Mouse (Mus musculus): ENCODE measurements around the gene Olfr142. TPM values are rescaled to one million over a fixed set of nuclear protein-coding genes. Genes with fewer than 3 reads are reported as not detected.
"Not testable (repeated sequence)": the region's sequence is repeated elsewhere in the genome, so short reads cannot be mapped to it uniquely, and the experiment has no call there.

Olfr142 gene
- total and polyA plus RNA-seq, 3 experiments, result not detected

DNA sequence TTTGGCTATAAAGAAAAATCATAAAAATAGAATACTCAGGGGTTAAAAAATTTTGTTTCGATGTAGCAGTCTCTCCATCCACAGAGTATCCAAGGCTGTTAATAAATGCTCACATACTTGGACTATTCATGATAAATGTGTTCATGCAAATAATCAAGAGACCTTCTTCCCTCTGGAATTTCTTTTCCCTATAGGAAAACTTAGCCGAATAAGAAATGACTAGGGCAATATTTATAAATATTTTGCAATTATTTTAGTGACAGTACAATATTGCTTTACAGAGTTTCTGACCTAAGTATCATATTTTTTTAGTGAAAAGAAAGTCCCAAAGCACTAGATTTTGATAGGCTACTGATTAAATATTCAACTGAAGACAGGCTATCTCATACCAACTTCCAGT is 13.5 kb upstream of the Olfr142 start, which contains the start of gene Olfr1271:
Gene Olfr1271 (minus strand): TSS at position 101 of the 400 bp plus-strand sequence.
- H3K4me3 ChIP-seq (replicated peaks in 1 of 3; ENCODE audit: low read depth in 2 of 3, low read length in 2 of 3, poor library complexity in 1 of 3), result no peak within 1 kb of the TSS
- DNase-seq (ENCODE audit: extremely low read depth), result no peak
- H3K9ac ChIP-seq (ENCODE audit: insufficient read depth, low read depth), result no peak within 1 kb of the TSS
- no peaks in the 10 kb centered on the region for H3K4me1 ChIP-seq (ENCODE audit: control insufficient read depth in 1 of 2, insufficient read depth in 2 of 2)
- no peaks in the 10 kb centered on the region for H3K36me3 ChIP-seq (replicated peaks in 1 of 2; ENCODE audit: control insufficient read depth in 1 of 2, insufficient read depth in 1 of 2, low read length in 1 of 2)
- H3K4me2 ChIP-seq (ENCODE audit: insufficient read depth, low read depth, poor library complexity, severe bottlenecking), result no peak within 1 kb of the TSS
- H3K9me3 ChIP-seq (replicated peaks; ENCODE audit: low read length), result no peaks in the 10 kb centered on the region
- H3K27ac ChIP-seq (ENCODE audit: insufficient read depth, low read depth), result no peak within 1 kb of the TSS
- in situ Hi-C loops (cut with MboI; ENCODE audit: low pct_ligation_motif_present, low pct_unique_long_range_greater_than_20kb, low sequenced_read_pairs) (no loop called here), dilution Hi-C loops (cut with MboI; ENCODE audit: extremely low pct_ligation_motif_present, extremely low pct_unique_long_range_greater_than_20kb, low sequenced_read_pairs) (no loop called here)
- H3K27me3 ChIP-seq (replicated peaks), result peaks cover 3% of the 10 kb centered on the region
- H3K79me2 ChIP-seq (replicated peaks; ENCODE audit: control insufficient read depth, extremely low read depth, insufficient read depth, poor library complexity, severe bottlenecking), result no peaks in the 10 kb centered on the region
- TF ChIP-seq ZC3H11A (IDR thresholded peaks at IDR 0.05; ENCODE audit: low read depth, low read length) (no peak), ZNF384 (IDR thresholded peaks at IDR 0.05; ENCODE audit: low read depth, low read length) (no peak), KAT2A (IDR thresholded peaks at IDR 0.05; ENCODE audit: insufficient replicate concordance, low read length) (no peak), JUN (IDR thresholded peaks at IDR 0.05; ENCODE audit: insufficient read depth, low read depth, low read length) (no peak), SIN3A (IDR thresholded peaks at IDR 0.05; ENCODE audit: low read length) (no peak), CTCF (conservative IDR thresholded peaks at IDR 0.05 in 1 of 2, IDR thresholded peaks at IDR 0.05 in 1 of 2; ENCODE audit: low read depth in 2 of 2, low read length in 2 of 2) (no peak), ZKSCAN1 (IDR thresholded peaks at IDR 0.05; ENCODE audit: borderline replicate concordance, low read depth, low read length) (no peak), USF2 (conservative IDR thresholded peaks at IDR 0.05; ENCODE audit: low read depth, low read length) (no peak), MAX (IDR thresholded peaks at IDR 0.05; ENCODE audit: low read length) (no peak), ETS1 (conservative IDR thresholded peaks at IDR 0.05; ENCODE audit: low read depth, low read length) (no peak), IRF4 (IDR thresholded peaks at IDR 0.05; ENCODE audit: low read depth, low read length) (no peak), MEF2A (IDR thresholded peaks at IDR 0.05; ENCODE audit: borderline replicate concordance, low read depth, low read length) (no peak), RAD21 (IDR thresholded peaks at IDR 0.05; ENCODE audit: low read depth, low read length) (no peak), MXI1 (IDR thresholded peaks at IDR 0.05; ENCODE audit: low read depth, low read length) (no peak), TBP (conservative IDR thresholded peaks at IDR 0.05; ENCODE audit: low read depth, low read length) (no peak), JUND (conservative IDR thresholded peaks at IDR 0.05; ENCODE audit: low read depth, low read length) (no peak), CHD1 (IDR thresholded peaks at IDR 0.05; ENCODE audit: low read depth, low read length) (no peak), MAZ (IDR thresholded peaks at IDR 0.05; ENCODE audit: low read depth, low read length) (no peak)

DNA sequence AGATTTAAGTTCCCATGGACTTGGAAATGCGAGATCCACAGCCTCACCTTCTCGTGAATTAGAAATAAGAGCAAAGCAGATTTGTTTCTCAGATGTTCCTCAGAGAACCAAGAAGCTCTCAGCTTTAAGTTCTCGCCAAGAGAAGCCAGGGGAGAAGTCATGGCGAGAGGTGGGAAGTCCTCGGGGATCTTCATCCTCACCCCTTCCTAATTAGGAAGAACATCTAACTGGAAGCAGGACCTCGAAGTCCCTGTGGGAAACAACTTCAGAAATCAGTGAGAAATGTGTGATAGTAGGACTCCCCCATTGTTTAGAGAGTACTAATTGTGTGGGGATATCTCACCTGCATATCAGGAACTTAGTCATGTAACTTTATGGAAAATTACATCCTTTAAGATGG is 33.0 kb downstream of the Olfr142 start, which contains the start of gene Olfr1506:
Gene Olfr1506 (minus strand): TSS at position 101 of the 400 bp plus-strand sequence.
- H3K9me3 ChIP-seq (replicated peaks; ENCODE audit: low read length); H3K27me3 ChIP-seq (replicated peaks); DNase-seq (ENCODE audit: extremely low read depth); H3K27ac ChIP-seq (ENCODE audit: insufficient read depth, low read depth); H3K4me2 ChIP-seq (ENCODE audit: insufficient read depth, low read depth, poor library complexity, severe bottlenecking); H3K4me1 ChIP-seq (ENCODE audit: control insufficient read depth in 1 of 2, insufficient read depth in 2 of 2); dilution Hi-C loops (cut with MboI; ENCODE audit: extremely low pct_ligation_motif_present, extremely low pct_unique_long_range_greater_than_20kb, low sequenced_read_pairs); H3K9ac ChIP-seq (ENCODE audit: insufficient read depth, low read depth); in situ Hi-C loops (cut with MboI; ENCODE audit: low pct_ligation_motif_present, low pct_unique_long_range_greater_than_20kb, low sequenced_read_pairs); H3K36me3 ChIP-seq (replicated peaks in 1 of 2; ENCODE audit: control insufficient read depth in 1 of 2, insufficient read depth in 1 of 2, low read length in 1 of 2); H3K79me2 ChIP-seq (replicated peaks; ENCODE audit: control insufficient read depth, extremely low read depth, insufficient read depth, poor library complexity, severe bottlenecking); H3K4me3 ChIP-seq (replicated peaks in 1 of 3; ENCODE audit: low read depth in 2 of 3, low read length in 2 of 3, poor library complexity in 1 of 3): not testable (repeated sequence)

Other genes starting within 250 kb of the Olfr142 start
- gene Olfr1263, start 245.5 kb downstream of the Olfr142 start, total RNA-seq (2012; rRNA removed), result not detected in 2 replicates
- gene Olfr1263, start 245.5 kb downstream of the Olfr142 start, total RNA-seq (2014; rRNA removed), result not detected in 2 replicates
- not detected in 2 replicates for gene Olfr1263, start 245.5 kb downstream of the Olfr142 start, polyA plus RNA-seq (2012; ENCODE audit: insufficient read length, low read depth)
- gene Olfr1264, start 232.0 kb downstream of the Olfr142 start, total RNA-seq (2012; rRNA removed), result not detected in 2 replicates
- gene Olfr1264, start 232.0 kb downstream of the Olfr142 start, total RNA-seq (2014; rRNA removed), result not detected in 2 replicates
- not detected in 2 replicates for gene Olfr1264, start 232.0 kb downstream of the Olfr142 start, polyA plus RNA-seq (2012; ENCODE audit: insufficient read length, low read depth)
- not detected in 2 replicates for gene Olfr1265, start 222.3 kb downstream of the Olfr142 start, total RNA-seq (2012; rRNA removed)
- gene Olfr1265, start 222.3 kb downstream of the Olfr142 start, total RNA-seq (2014; rRNA removed), result not detected in 2 replicates
- gene Olfr1265, start 222.3 kb downstream of the Olfr142 start, polyA plus RNA-seq (2012; ENCODE audit: insufficient read length, low read depth), result not detected in 2 replicates
- gene Olfr140, start 194.0 kb downstream of the Olfr142 start, total RNA-seq (2012; rRNA removed), result not detected in 2 replicates
- not detected in 2 replicates for gene Olfr140, start 194.0 kb downstream of the Olfr142 start, total RNA-seq (2014; rRNA removed)
- gene Olfr140, start 194.0 kb downstream of the Olfr142 start, polyA plus RNA-seq (2012; ENCODE audit: insufficient read length, low read depth), result not detected in 2 replicates
- not detected in 2 replicates for gene Olfr1269, start 136.2 kb downstream of the Olfr142 start, total RNA-seq (2012; rRNA removed)
- gene Olfr1269, start 136.2 kb downstream of the Olfr142 start, total RNA-seq (2014; rRNA removed), result not detected in 2 replicates
- not detected in 2 replicates for gene Olfr1269, start 136.2 kb downstream of the Olfr142 start, polyA plus RNA-seq (2012; ENCODE audit: insufficient read length, low read depth)
- gene Olfr32, start 115.3 kb downstream of the Olfr142 start, total RNA-seq (2012; rRNA removed), result not detected in 2 replicates
- not detected in 2 replicates for gene Olfr32, start 115.3 kb downstream of the Olfr142 start, total RNA-seq (2014; rRNA removed)
- not detected in 2 replicates for gene Olfr32, start 115.3 kb downstream of the Olfr142 start, polyA plus RNA-seq (2012; ENCODE audit: insufficient read length, low read depth)
- not detected in 2 replicates for gene Olfr1270, start 104.5 kb downstream of the Olfr142 start, total RNA-seq (2012; rRNA removed)
- not detected in 2 replicates for gene Olfr1270, start 104.5 kb downstream of the Olfr142 start, total RNA-seq (2014; rRNA removed)
- not detected in 2 replicates for gene Olfr1270, start 104.5 kb downstream of the Olfr142 start, polyA plus RNA-seq (2012; ENCODE audit: insufficient read length, low read depth)
- gene Olfr1506, start 33.1 kb downstream of the Olfr142 start, total RNA-seq (2012; rRNA removed), result not detected in 2 replicates
- not detected in 2 replicates for gene Olfr1506, start 33.1 kb downstream of the Olfr142 start, total RNA-seq (2014; rRNA removed)
- not detected in 2 replicates for gene Olfr1506, start 33.1 kb downstream of the Olfr142 start, polyA plus RNA-seq (2012; ENCODE audit: insufficient read length, low read depth)
- not detected in 2 replicates for gene Olfr1271, start 13.4 kb upstream of the Olfr142 start, total RNA-seq (2012; rRNA removed)
- gene Olfr1271, start 13.4 kb upstream of the Olfr142 start, total RNA-seq (2014; rRNA removed), result not detected in 2 replicates
- not detected in 2 replicates for gene Olfr1271, start 13.4 kb upstream of the Olfr142 start, polyA plus RNA-seq (2012; ENCODE audit: insufficient read length, low read depth)
- gene Olfr1272, start 35.2 kb upstream of the Olfr142 start, total RNA-seq (2012; rRNA removed), result not detected in 2 replicates
- not detected in 2 replicates for gene Olfr1272, start 35.2 kb upstream of the Olfr142 start, total RNA-seq (2014; rRNA removed)
- gene Olfr1272, start 35.2 kb upstream of the Olfr142 start, polyA plus RNA-seq (2012; ENCODE audit: insufficient read length, low read depth), result not detected in 2 replicates
- not detected in 2 replicates for gene Gm13769, start 64.6 kb upstream of the Olfr142 start, total RNA-seq (2012; rRNA removed)
- gene Gm13769, start 64.6 kb upstream of the Olfr142 start, total RNA-seq (2014; rRNA removed), result not detected in 2 replicates
- not detected in 2 replicates for gene Gm13769, start 64.6 kb upstream of the Olfr142 start, polyA plus RNA-seq (2012; ENCODE audit: insufficient read length, low read depth)
- gene Olfr1274-ps, start 141.1 kb upstream of the Olfr142 start, total RNA-seq (2012; rRNA removed), result not detected in 2 replicates
- not detected in 2 replicates for gene Olfr1274-ps, start 141.1 kb upstream of the Olfr142 start, total RNA-seq (2014; rRNA removed)
- not detected in 2 replicates for gene Olfr1274-ps, start 141.1 kb upstream of the Olfr142 start, polyA plus RNA-seq (2012; ENCODE audit: insufficient read length, low read depth)